Mouse (Mus musculus): ENCODE results near the gene Nkx2-1.
A peak's percentile ranks its signal among the peaks of the same experiment; 100 is the strongest.
"Not testable (repeated sequence)": the region's sequence is repeated elsewhere in the genome, so short reads cannot be mapped to it uniquely, and the experiment has no call there.

The Nkx2-1 gene

DNA sequence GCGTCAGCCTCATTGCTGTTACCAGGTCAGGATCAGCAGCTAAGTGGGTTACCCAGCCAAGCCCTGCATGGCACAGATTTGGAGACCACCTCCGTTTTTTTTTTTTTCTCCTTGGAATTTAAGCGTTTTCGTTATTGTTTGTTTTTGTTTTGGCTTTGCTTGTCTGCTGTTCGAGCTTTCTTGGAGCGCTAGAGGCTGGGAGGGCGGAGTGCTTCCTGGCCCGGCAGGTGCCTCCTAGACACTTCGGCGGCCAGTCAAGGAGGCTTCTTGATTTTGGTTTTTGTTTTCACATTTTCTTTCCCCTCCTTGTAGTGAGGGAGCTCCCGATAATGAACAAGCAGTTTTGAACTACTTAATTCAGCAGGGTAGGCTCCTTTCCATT lies at the start of gene Nkx2-1:
TSS of gene Nkx2-1 (minus strand) at position 25 of the 382 bp plus-strand sequence.
- DNase-seq (ENCODE audit: low read depth) = no peak

DNA sequence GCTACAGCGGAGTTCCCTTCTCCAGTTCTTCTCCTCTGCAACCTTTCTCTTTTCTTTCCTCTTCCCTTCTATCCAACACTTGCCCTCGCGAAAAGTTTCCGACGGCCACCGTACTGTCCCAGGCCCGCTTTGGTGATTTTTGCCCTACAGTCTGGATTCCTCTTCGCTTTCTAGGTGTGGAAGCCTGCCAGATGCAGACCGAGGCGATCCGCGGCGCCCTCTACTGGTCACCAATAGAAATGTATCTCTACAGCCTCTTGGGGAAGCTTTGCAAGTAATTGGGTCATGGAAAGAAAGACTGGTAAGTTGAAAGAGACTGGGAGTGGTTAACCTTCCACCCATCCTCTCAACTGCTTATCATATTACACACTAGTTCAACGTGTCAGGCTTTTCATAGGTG lies 4.4 kb upstream of the Nkx2-1 start:
- DNase-seq (ENCODE audit: low read depth) = peak; percentile 11

DNA sequence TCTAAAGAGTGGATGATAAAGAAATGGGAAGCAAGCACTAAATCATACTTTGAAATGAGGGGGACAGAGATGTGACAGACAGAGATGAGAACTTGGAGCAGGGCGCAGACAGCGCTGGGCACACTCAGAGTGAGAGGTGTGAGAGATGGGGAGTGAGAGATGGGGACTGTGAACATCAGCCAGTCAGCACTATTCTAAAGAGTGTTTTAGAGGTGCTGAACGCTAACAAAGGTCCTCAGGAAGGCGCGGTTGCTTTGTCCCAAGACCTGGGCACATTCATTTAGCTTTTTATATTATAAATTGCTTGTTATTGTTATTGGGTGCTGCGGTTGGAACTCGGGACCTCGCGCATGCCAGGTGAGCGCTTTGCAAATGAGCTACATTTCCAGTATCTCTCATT lies 3.9 kb upstream of the Nkx2-1 start:
- no peak for DNase-seq (ENCODE audit: low read depth)

DNA sequence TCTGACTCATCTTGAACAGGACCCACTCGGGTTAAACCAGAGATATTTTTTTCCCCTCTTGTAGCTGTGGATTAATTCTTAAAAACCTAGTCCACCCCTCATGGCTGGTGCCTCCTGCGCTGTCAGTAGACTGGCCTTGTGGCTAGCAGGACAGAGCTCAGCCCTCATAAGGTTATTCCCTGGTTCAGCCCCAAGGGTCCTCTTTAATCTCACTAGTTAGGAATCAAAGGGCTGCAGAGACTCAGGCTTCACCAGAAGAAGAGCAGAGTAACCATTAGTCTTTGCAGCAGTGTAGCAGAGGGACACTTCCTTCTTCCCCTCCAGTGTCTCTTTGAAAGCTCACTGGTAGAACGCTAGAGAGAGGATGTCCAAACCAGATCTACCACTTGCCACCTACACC lies 1.9 kb upstream of the Nkx2-1 start:
- no peak for DNase-seq (ENCODE audit: low read depth)

DNA sequence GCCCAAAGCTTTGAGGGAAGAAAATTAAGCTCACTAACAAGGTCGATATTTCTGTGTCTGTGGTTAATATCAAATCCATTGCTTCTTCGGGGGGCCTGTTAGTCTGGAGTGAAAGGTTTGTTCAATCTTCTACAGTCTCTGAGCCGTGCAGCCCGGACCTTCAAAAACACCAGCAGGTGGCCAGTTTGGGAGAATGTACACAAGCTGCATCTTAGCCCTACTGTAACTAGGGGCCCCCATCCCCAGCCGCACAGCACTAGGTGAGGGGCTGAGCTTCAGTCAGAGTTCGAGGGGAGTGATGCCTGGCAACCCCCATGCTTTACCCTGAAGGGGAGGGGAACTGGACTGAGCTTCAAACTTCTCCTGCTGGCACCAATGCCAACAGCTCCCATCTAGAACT lies 1.2 kb upstream of the Nkx2-1 start:
- no peak for DNase-seq (ENCODE audit: low read depth)

DNA sequence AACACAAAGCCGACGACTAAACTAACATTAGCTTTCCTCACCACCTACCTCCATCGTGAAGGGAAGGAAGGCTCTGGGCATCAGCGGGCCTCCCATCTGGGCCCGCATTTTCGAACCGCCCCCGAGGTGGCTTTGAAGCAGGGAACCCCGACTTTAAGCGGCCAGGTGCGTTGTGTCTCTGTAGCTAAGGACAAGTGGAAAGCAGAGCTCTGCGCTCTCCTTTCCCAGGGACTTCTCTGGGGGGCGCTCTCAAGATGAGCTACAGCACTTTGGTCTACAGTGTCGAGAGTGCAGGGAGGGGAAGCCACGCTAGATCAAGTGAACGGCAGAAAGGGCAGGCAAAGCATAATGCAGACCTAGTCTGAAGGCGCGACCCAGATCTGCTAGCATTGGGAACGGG lies 634 bp upstream of the Nkx2-1 start:
- no peak for DNase-seq (ENCODE audit: low read depth)

DNA sequence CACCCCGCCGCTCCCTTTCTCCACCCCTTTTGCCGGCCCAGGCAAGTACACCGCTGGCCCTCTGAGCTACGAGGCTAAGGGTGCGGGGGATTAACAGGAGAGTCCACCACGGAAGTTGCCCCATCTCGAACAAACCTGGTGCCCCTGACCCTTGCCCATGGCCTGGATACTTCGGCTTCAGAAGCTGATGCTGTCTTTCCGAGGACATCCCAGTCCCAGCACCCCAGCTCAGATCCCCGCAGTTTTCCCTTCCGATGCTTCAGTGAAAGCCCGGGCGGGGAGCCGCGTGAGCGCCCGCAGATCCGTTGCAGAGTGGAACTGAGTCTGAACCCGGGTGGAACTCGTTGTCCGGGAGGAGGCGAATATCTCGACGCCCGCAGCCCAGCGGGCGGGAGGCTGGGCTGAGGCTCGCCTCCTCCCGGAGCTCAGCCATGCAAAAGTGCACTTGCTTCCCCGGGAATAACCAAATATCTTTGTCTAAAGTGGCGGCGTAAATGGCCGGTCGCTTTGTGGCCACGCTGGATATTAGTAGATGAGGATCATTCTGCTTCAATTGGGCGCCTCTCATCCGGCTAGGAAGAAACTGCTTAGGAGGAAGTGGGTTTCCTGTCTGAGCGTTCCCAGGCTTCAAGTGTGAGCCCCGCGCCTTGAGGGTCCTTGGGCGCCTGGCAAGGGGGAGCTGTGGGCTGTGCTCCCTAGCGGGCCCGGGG lies 379 bp downstream of the Nkx2-1 start:
- no peak for DNase-seq (ENCODE audit: low read depth)

DNA sequence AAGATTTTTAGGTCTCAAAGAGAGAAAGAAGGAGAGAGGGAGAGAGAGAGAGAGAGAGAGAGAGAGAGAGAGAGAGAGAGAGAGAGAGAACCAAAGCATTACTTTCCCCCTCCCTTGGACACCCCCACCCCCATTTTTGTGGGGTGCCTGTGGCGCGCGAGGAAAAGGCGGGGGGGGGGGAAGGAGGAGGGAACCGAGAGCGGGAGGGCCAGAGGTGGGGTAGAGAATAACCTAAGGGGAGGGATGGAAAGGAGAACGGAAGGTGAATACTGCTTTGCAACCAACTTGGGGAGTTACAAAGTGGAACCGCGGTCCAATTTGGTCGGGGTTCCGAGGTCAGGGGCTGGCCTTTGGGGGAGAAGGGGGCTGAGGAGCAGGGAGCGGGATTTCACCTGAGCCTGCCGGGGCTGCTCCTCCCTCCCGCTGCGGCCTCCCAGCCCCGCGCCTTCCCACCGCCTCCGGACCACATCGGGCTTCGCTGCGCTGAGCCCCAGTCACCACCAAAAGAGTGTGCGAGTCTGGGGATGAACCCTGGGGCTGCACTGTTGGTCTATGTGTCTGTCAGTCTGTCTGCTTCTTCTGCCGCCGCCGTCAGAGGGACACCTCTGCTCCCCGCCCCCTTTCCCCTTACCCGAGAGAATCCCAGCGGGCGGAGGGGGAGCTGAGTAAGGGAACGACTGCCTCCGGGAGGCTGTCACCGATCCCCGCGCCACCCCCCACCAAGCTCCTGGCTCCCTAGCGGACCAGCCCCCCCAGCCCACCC lies 1.1 kb downstream of the Nkx2-1 start:
- DNase-seq (ENCODE audit: low read depth) = no peak

DNA sequence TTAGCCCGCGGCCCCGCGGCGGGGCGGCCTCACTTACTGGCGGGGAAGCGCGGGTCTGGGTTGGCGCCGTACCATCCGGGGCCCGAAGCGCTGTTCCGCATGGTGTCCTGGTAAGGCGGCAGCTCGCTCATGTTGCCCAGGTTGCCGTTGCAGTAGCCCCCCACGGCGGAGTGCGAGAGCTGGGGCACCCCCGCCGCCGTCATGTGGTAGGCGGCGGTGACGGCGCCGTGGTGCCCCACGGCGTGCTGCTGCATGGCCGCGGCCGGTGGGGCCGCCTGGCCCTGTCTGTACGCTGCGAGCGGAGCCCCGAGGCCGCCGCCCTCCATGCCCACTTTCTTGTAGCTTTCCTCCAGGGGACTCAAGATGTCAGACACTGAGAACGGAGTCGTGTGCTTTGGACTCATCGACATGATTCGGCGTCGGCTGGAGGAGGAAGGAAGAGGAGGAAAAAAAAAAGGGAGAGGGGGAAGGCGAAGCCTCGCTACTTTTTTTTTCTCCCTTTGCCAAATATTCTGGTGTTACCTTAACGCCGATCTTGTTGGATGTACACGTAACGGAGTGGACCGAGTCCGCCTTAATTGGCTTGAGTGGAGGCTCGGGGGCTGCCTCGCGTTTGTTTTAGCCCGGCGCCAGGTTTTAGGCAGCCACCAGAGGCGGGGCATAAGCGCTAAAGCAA lies 1.9 kb downstream of the Nkx2-1 start:
- no peak for DNase-seq (ENCODE audit: low read depth)

DNA sequence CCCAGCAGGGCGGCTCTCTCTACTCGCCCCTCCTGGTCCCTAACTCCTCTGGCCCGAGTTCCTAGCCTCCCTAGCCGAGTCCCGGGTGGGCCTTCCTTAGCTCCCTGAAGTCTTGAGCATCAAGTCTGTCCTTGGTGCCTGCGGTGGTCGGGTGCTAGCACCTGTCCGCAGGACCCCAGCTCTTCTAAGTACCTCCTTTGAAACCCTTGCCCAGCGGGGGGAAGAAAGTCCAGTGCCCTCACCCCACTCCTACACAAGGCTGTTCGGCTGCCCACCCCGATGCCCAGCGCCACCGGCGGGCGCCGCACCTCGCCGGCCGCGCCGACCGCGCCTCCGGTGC lies 2.4 kb downstream of the Nkx2-1 start:
- DNase-seq (ENCODE audit: low read depth) = no peak

DNA sequence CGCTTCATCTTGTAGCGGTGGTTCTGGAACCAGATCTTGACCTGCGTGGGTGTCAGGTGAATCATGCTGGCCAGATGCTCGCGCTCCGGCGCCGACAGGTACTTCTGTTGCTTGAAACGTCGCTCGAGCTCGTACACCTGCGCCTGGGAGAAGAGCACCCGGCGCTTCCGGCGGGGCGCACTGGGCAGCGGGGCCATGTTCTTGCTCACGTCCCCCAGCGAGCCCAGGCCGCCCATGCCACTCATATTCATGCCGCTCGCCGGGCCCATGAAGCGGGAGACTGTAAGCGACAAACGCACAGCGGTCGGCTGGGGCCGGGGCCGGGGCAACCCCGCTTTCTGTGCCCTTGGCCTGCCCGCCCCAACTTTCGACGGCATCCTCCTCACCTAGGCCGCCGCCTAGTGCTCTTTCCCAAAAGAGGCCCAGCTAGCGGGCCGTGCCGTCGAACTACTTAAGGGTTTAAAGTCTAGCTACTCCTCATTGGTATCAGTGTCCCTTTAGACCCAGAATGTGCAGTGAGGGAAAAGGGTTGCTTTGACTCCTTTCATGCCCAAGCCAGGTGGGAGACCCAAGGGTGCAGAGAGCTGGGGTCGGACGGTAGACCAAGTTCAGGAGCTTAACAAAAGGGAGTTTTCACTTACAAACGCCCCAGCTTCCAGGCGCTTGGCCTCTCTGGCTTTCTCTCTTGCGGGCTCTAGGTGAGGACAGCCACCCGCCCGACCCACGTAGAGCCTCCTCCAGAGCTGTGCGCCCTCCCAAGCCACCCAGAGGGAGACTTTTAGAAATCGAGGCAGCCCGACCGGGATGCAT lies 3.0 kb downstream of the Nkx2-1 start:
- no peak for DNase-seq (ENCODE audit: low read depth)

DNA sequence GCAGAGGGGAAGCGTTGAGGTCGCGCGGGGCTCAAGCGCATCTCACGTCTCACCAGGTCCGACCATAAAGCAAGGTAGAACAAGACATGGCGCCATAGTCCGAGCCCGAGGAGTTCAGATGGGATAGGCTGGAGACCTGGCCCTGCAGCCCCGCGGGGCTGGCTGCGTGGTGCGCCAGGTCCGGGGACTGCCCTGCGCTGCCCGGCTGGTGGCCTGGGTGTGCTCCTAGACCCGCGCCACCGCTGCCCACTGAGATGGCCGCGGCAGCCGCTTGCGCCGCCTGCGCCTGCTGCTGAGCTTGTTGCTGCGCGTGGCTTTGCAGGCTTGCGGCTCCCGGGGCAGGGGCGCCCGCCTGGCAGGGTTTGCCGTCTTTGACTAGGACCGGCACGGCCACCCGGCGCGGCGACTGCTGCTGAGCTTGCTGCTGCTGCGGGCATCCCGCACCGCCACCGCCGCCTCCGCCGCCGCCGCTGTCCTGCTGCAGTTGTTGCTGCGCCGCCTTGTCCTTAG lies 3.7 kb downstream of the Nkx2-1 start:
- DNase-seq (ENCODE audit: low read depth) = no peak

DNA sequence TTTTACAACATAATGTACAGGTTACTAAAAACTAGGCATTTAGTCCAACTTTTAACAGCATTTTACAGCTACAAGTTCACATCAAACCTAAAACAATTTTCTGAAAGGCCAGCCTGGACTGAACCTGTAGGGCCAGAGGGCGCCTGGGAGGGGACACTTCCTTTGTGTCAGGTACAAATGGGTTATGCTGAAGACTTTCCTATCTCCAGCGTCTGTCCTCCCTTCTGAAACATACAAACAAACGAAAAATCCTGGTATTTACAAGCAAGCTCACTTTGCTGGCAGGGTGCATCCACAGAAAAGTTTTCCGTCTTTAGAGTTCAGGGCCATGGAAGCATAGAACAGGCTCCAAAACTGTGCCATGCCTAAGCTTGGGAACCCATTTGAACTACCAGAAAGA lies 4.6 kb downstream of the Nkx2-1 start:
- DNase-seq (ENCODE audit: low read depth) = no peak

DNA sequence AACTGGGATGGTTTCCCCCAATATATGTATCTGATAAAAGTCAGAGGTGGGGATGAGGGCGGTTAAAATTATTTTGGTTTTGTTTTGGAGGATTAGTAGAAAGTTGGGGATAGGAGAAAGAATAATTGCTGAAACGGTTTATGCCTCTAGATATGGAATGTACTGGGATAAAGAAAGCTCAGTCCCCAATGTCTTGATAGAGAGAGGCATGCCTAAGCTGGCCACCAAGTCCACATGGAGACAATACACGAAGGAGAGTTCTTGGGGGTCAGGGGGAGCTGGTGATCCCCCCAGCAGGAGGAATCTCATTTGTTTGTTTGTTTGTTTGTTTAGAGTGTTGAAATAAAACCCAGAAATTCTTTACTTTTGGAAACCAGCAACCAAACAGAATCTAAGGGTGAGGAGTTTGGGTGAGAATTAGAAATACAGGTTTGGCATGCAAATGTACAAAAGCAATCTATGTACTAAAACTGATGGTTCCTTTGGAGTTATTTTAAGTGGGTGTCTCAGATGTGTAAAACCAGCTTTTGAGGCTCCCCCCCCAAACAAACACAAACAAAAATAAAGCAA lies 5.6 kb downstream of the Nkx2-1 start:
- no peak for DNase-seq (ENCODE audit: low read depth)

DNA sequence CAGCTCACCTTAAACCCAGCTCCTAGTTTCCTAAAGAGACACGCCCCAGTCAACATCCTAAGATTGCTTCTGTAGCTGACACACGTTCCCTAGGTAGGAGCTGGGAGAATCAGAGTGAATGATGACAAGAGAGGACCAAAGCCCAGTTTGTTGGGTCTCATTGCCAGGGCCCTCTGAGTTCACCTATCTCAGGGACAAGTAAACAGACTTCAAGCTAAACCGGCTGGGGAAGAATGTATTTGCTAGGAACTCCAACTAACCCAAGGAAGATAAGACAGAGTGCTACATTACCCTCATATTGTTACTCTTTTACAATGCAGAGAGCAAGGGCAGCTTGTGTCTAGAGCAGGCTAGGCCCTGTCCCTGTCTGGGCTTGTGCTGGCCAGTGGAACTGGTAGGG lies 6.8 kb downstream of the Nkx2-1 start:
- DNase-seq (ENCODE audit: low read depth) = no peak

DNA sequence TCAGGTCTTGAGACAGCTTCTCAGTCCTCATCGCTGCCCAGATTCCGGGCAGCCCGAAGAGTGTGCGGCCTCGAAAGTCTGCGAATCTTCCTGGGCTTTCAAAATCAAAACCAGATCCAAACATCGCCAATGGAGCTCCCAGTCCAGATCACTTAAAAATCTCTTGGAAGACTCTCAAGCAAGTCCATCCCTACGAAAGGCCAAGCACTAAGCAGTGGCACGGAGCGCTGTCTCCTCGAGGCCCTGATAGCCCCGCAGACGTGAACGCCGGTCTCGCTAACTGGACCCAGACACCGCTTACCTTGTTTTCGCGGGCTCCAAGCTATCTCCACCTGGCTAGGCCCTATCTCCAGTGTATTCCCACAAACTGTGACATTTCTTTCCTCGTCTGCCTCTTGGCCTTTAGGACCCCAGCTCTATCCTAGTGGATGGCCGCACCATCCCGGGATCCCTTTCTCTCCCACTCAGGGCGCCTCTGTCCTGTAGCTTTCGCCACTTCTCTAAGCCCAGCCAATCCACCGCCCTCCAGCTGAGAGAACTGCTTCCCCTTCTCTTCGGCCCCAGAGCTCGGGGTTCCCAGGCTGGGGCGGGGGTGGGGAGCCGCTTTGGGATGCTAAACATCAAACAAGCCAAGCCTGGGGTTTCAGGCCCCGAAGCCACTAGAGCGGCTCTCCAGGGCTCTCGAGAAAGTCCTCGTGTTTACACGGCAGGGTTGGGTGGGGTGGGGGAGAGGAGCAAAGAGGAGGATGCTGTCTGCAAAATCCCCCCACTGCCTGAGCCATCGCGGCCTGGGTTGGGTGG lies 7.6 kb downstream of the Nkx2-1 start:
- no peak for DNase-seq (ENCODE audit: low read depth)

DNA sequence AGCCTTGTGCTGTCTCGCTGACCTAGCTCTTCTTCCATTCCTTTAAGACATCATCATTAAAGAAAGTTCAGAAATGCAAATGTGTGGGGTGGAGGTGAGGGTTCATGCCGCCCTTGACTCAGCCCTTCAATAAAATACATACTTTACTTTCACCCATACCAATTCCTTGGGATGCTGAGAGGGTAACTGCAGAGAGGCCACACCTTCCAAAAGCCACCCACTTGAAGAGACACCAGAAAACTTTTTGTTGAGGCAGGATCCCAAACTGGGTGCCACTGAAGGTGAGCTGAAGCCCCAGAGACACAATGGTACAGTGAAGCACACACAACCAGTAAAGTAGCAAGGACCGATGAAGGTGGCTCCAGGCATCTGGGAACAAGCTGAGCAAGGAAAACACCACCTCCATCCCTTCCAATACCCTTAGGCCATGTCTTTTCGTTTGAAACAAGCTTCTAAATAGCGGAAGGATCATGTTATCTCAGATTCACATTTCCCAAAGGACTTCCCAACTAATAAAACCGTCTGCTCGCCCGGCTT lies 8.6 kb downstream of the Nkx2-1 start:
- DNase-seq (ENCODE audit: low read depth) = no peak

DNA sequence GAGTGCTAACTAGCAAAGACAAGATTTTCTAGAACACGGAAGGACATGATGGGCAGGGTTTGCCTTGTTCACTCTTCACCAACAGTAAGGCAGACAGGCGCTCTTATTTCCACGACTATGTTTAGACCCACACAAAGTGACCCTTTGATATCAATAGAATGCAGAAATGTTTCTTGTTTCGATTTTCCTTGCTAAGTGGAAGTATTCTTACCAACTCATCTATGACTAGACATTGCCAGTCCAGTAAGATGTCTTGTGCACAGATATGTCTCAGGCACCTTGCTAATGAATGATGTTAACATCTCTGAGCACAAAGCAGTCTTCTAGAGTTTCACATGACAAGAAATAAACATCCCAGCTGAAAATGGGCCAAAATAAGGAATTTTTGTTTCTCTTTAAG lies 9.6 kb downstream of the Nkx2-1 start:
- DNase-seq (ENCODE audit: low read depth) = no peak

DNA sequence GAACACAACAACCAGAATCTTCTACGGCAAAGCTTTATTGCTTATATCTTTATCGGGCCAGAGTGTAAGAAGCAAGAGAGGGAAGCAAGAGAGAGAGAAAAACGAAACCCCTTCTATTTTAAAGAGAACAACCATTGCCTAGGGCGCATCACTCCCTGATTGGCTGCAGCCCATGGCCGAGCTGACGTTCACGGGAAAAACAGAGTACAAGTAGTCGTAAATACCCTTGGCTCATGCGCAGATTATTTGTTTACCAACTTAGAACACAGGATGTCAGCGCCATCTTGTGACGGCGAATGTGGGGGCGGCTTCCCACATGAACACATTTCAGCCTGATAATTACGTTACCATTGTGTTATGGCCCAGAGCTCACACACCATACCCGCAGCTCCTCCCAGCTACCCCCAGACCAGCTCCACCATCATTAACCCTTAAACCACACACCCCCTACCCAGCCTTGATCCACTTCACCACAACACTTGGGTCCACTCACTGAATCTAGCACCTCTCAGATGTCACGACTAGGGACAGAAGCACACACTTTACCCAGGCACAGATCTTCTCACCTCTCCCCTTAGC lies 11.4 kb downstream of the Nkx2-1 start:
- not testable (repeated sequence) for DNase-seq (ENCODE audit: low read depth)

DNA sequence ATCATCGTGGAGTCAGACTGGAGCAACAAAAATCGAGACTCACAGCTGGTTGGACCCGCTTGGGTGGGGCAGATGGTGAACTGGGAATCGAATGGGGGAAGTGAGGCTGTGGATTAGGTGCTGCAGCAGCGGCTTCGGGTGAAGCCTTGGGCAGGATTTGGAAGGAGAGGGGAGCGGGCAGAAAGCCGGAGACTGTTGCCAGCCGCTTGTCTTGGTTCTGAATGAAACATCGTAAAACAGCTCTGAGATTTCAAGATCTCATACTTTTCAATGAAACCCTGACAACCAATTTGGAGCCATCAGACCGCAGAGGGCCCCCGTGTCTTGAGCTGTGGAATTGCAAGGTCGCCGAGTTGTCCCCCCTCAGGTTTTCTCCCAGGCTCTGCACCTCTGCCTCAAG lies 12.5 kb downstream of the Nkx2-1 start:
- DNase-seq (ENCODE audit: low read depth) = no peak

DNA sequence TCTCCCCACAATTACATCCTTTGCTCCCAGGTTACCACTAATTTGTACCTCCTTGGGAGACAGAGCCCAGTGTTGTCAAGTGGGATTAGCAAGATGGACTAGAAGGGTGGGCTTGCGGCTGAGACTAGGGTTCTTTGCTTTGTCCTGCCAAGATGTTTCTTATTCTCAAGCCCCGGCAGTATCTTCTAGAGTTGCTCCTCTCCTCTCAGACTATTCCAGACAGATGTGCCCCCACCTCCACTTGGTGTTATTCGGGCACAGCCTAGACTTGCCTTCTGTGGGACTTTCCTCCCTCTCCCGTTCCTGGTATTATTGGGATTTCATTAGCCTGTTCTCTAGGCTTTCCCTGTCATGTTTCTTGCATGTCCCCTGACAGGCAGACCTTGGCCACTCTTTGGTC lies 14.5 kb downstream of the Nkx2-1 start:
- no peak for DNase-seq (ENCODE audit: low read depth)

Measured in c-Kit-positive CD71-positive TER-119-negative erythroid progenitor cells, embryonic 14.5 days (primary cell).